Mouse (Mus musculus) midbrain, embryonic 11.5 days (tissue): Measurements from ENCODE around the gene Dchs1. TPM values are rescaled to one million over a fixed set of nuclear protein-coding genes. Genes with fewer than 3 reads are reported as not detected.
A peak's percentile ranks its signal among the peaks of the same experiment; 100 is the strongest.
"Not testable (repeated sequence)": the region's sequence is repeated elsewhere in the genome, so short reads cannot be mapped to it uniquely, and the experiment has no call there.

ENCODE experiments used
- ATAC-seq: fragments of 200-750 bp; cut with Nextera tagmentation; 2 replicates; pipeline ENCODE4 v1.8.0; 2017; ENCODE audit warnings: moderate TSS enrichment, moderate library complexity; ENCODE audit not compliant: low FRiP score
- DNase-seq: peaks from one replicate; pipeline ENCODE4 v3.0.0; 2015; ENCODE audit warnings: low spot score; ENCODE audit errors: missing footprints
- H3K27ac ChIP-seq: fragments of 300-500 bp; sonication (generic); 2 replicates; pipeline ENCODE4 v1.5.1; 2014; ENCODE audit warnings: low read depth, low read length
- H3K27me3 ChIP-seq: fragments of 300-500 bp; sonication (generic); 2 replicates; pipeline ENCODE4 v1.6.1; 2014; ENCODE audit warnings: mild to moderate bottlenecking, low read length, moderate library complexity, mixed read lengths; ENCODE audit not compliant: control insufficient read depth, insufficient read depth
- H3K36me3 ChIP-seq: fragments of 300-500 bp; sonication (generic); 2 replicates; pipeline ENCODE4 v1.6.1; 2014; ENCODE audit warnings: mild to moderate bottlenecking, low read length, moderate library complexity, mixed read lengths; ENCODE audit not compliant: control insufficient read depth, insufficient read depth
- H3K4me1 ChIP-seq: fragments of 300-500 bp; sonication (generic); 2 replicates; pipeline ENCODE4 v1.6.1; 2014; ENCODE audit warnings: low read length; ENCODE audit not compliant: control insufficient read depth, insufficient read depth
- H3K4me2 ChIP-seq: fragments of 300-500 bp; sonication (generic); 2 replicates; pipeline ENCODE4 v1.6.1; 2014; ENCODE audit warnings: mild to moderate bottlenecking, moderate library complexity
- H3K4me3 ChIP-seq: fragments of 300-500 bp; sonication (generic); 2 replicates; pipeline ENCODE4 v1.5.1; 2014; ENCODE audit warnings: low read depth, low read length
- H3K9ac ChIP-seq: fragments of 300-500 bp; sonication (generic); 2 replicates; pipeline ENCODE4 v1.6.1; 2014; ENCODE audit warnings: low read length
- H3K9me3 ChIP-seq: fragments of 300-500 bp; sonication (generic); 2 replicates; pipeline ENCODE4 v1.6.1; 2016; ENCODE audit warnings: low read length; ENCODE audit not compliant: control insufficient read depth
- WGBS: fragments of 180-500 bp; shearing (Covaris S2); extraction: QIAGEN DNeasy Blood & Tissue Kit; methylation state at CpG from one replicate; pipeline ENCODE4 v1.1.7; 2014; 5-methylcytosine and 5-hydroxymethylcytosine counted together
- polyA plus RNA-seq: library from polyadenylated mRNA; unstranded; fragments of >200 nt; fragmentation: Nextera tagmentation; extraction: Ambion mirVana; gene quantifications from 2 replicates; pipeline ENCODE4 v1.2.1, GENCODE M21; 2014

Gene Dchs1
- polyA plus RNA-seq, 1 experiment from 2014 or later, result 12.7 TPM

DNA sequence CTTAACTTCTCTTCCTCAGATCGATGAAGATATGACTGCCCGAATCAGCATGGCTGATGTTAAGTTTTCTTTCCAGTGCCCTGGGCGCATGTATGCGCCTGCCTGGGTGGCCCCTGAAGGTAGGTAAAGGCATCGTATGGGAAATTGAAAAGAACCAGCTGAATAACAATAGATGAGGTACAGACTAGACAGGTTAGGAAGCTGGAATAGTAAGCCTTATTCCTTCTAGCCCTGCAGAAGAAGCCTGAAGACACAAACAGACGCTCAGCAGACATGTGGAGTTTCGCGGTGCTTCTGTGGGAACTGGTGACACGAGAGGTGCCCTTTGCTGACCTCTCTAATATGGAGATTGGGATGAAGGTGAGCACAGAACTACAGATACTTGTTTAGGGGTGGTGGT, 45.5 kb downstream of the Dchs1 start:
- no peaks in the 10 kb centered on the region for H3K27me3 ChIP-seq
- H3K27ac ChIP-seq, result no peak overlapping the region
- H3K4me2 ChIP-seq, result no peak overlapping the region
- peaks cover 21% of the 10 kb centered on the region for H3K4me1 ChIP-seq
- H3K4me3 ChIP-seq, result no peak overlapping the region
- no peaks in the 10 kb centered on the region for H3K9me3 ChIP-seq
- H3K9ac ChIP-seq, result no peak overlapping the region
- peaks cover 14% of the 10 kb centered on the region for H3K36me3 ChIP-seq
- DNase-seq, result peak; percentile 70
- WGBS, result 93% methylated on average over 9 of the region's 9 CpGs
- no peak for ATAC-seq

DNA sequence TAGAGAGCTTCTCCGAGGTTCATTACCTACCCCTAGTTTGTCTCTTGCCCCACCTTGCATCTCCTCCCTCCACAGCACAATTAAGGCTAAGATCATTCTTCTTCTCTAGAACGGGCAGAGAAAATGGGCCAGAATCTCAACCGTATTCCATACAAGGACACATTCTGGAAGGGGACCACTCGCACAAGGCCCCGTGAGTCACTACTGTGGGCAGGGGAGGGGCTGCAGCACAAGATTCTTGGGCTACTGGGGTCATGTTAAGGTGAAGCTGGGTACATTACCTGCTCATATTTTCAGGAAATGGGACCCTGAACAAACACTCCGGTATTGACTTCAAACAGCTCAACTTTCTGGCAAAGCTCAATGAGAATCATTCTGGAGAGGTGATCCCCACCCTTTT, 46.6 kb downstream of the Dchs1 start:
- ATAC-seq (no peak), DNase-seq (no peak)
- no peak overlapping the region for H3K9ac ChIP-seq
- peaks cover 21% of the 10 kb centered on the region for H3K4me1 ChIP-seq
- no peak overlapping the region for H3K27ac ChIP-seq
- H3K9me3 ChIP-seq, result no peaks in the 10 kb centered on the region
- 89% methylated on average over 6 of the region's 6 CpGs for WGBS
- no peaks in the 10 kb centered on the region for H3K27me3 ChIP-seq
- H3K4me2 ChIP-seq, result no peak overlapping the region
- H3K4me3 ChIP-seq, result no peak overlapping the region
- H3K36me3 ChIP-seq, result peaks cover 14% of the 10 kb centered on the region

DNA sequence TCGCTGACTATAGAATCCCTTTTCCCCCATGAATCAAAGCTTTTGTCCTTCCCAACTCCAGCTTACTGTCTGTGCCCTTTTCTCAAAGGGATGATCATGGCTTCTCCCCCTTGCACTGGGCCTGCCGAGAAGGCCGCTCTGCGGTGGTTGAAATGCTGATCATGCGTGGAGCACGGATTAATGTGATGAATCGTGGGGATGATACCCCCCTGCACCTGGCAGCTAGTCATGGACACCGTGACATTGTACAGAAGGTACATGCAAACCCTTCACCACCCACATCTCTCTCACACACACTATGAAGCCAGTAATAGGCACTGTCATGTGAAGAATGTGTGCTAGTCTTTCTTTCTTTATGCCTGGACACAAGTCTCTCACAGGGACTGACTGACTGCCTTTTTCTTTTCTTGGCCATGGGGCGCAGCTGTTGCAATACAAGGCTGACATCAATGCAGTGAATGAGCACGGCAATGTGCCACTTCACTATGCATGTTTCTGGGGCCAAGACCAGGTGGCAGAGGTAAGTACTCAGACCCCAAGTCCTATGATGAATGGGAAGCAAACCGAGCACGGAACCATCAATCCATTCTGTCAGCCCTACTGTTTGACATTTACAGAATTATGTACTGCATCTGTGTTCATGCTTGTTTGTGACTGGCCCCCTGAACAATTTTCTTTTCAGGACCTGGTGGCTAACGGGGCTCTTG, 47.2 kb downstream of the Dchs1 start:
- peaks cover 26% of the 10 kb centered on the region for H3K4me1 ChIP-seq
- H3K4me3 ChIP-seq, result no peak overlapping the region
- H3K36me3 ChIP-seq, result peaks cover 14% of the 10 kb centered on the region

DNA sequence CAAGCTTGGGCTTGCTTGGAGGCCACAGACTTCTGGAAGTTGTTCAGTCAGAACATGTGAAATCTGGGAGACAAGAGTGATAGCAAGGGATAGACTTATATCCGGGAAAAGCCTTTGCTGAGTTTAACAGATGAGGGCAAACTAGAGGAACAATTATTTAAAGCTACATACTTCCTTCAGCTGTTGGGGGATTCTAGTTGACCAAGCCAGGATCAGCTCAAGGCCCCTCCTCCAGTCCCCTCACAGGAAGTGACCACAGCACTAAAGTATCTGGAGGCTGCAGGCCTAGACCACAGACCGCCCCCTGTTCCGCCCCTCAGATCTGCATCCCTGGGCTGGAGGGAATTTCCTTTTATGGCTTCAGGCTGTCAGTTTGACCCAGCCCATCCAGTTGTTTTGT, 48.5 kb downstream of the Dchs1 start:
- 25% methylated on average over 3 of the region's 3 CpGs for WGBS
- Histone ChIP-seq H3K27me3 (no peaks in the 10 kb centered on the region), H3K4me1 (peaks cover 22% of the 10 kb centered on the region; the same call in 1 of the 2 replicates), H3K9me3 (no peaks in the 10 kb centered on the region), H3K4me2 (no peak overlapping the region), H3K27ac (no peak overlapping the region), H3K4me3 (no peak overlapping the region), H3K36me3 (peaks cover 19% of the 10 kb centered on the region), H3K9ac (no peak overlapping the region)
- DNase-seq, result peak; percentile 88
- no peak for ATAC-seq

More for the DNA sequence above, 47.2 kb downstream of the Dchs1 start:
- Histone ChIP-seq H3K27me3 (no peaks in the 10 kb centered on the region), H3K9me3 (no peaks in the 10 kb centered on the region), H3K9ac (no peak overlapping the region), H3K27ac (no peak overlapping the region), H3K4me2 (no peak overlapping the region)
- ATAC-seq (no peak), DNase-seq (peak; percentile 73)
- 90% methylated on average over 13 of the region's 13 CpGs for WGBS

DNA sequence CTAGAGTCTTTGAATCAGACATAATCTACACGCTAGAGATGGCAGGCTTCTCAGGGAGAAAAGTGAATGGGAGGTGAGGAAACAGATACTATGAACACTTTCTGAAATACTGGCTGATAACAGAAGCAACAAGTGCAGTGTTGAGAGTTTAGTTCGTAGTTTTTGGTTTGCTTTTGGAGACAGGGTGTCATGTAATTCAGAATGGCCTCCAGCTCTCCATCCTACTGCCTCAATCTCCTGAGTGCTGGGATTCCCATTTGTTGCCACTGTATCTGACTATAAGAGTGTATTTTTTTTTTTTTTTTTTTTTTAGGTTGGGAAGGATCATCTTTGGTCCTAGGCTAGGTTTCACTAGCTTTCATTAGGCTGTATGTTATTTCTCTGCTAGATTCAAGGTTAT, 49.2 kb downstream of the Dchs1 start:
- no peak overlapping the region for H3K4me3 ChIP-seq
- no peak overlapping the region for H3K4me2 ChIP-seq
- H3K4me1 ChIP-seq, result peaks cover 22% of the 10 kb centered on the region; the same call in 1 of the 2 replicates
- WGBS, result 86% methylated on average over 2 of the region's 2 CpGs
- ATAC-seq, result no peak
- no peaks in the 10 kb centered on the region for H3K9me3 ChIP-seq
- peak; percentile 64 for DNase-seq
- peaks cover 26% of the 10 kb centered on the region for H3K36me3 ChIP-seq
- H3K27me3 ChIP-seq, result no peaks in the 10 kb centered on the region
- no peak overlapping the region for H3K9ac ChIP-seq
- H3K27ac ChIP-seq, result no peak overlapping the region

DNA sequence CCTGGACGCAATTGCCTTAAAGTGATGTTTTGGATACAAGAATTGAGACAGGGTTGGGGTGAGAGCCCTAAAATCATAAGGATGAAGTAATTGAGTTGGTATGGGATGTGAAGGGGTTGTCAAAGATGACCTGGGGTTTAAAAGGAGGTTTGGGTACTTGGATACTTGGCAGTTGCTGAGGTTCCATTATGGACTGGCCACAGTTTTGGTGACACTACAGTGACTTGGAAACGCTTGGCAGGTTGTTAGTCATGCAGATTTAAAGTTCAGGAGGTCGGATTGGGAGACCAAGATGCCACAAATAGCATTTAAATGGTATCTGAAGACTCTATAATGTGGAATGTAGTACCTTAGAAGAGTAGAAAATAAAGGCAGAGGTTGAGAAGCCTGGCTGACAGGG, 49.8 kb downstream of the Dchs1 start:
- Histone ChIP-seq H3K9ac (peak overlapping the region; percentile 92; the same call in 1 of the 2 replicates), H3K27me3 (no peaks in the 10 kb centered on the region), H3K36me3 (peaks cover 28% of the 10 kb centered on the region), H3K9me3 (no peaks in the 10 kb centered on the region), H3K4me2 (peak overlapping the region; percentile 82), H3K4me3 (peak overlapping the region; percentile 82), H3K4me1 (peaks cover 22% of the 10 kb centered on the region; the same call in 1 of the 2 replicates), H3K27ac (no peak overlapping the region)
- DNase-seq (peak; percentile 83), ATAC-seq (no peak)
- WGBS, result 29% methylated on average over 3 of the region's 3 CpGs

DNA sequence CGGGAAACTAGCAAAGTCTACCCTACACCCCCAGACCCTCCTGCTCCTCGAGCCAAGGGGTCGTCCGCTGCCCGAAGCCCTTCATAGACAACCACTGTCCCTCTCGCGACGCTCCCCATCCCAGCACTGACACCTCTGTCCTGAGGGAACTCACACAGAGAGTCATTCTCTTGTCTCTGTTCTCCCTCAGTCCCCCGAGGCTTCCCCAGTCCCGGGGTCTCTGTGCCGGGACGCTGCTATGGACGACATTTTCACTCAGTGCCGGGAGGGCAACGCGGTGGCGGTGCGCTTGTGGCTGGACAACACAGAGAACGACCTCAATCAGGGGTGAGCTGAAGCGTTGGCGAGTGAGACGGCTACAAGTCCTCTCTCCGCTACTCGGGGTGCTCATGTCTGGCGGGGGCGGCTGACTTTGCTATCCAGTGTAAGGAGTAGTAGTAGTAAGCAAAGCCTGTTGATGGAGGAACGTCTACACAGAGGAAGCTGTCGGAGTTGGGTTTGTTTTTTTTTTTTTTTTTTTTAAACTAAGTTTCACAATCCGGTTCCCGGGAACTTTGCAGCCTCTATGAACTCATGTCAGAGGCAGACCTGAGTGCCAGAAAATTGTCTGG, 50.4 kb downstream of the Dchs1 start, which contains the start of gene Rrp8:
Gene Rrp8 (minus strand): TSS at position 475 of the 611 bp plus-strand sequence.
- peak within 1 kb of the TSS; percentile 82 for H3K4me3 ChIP-seq
- H3K9me3 ChIP-seq, result no peaks in the 10 kb centered on the region
- peak within 1 kb of the TSS; percentile 92 for H3K9ac ChIP-seq
- H3K4me2 ChIP-seq, result peak within 1 kb of the TSS; percentile 82
- peak within 1 kb of the TSS; percentile 69 for H3K27ac ChIP-seq
- no peaks in the 10 kb centered on the region for H3K27me3 ChIP-seq
- H3K36me3 ChIP-seq, result peaks cover 28% of the 10 kb centered on the region
- under 1% methylated on average over 30 of the region's 30 CpGs for WGBS
- DNase-seq (peak; percentile 97), ATAC-seq (no peak)
- peaks cover 22% of the 10 kb centered on the region; the same call in 1 of the 2 replicates for H3K4me1 ChIP-seq

DNA sequence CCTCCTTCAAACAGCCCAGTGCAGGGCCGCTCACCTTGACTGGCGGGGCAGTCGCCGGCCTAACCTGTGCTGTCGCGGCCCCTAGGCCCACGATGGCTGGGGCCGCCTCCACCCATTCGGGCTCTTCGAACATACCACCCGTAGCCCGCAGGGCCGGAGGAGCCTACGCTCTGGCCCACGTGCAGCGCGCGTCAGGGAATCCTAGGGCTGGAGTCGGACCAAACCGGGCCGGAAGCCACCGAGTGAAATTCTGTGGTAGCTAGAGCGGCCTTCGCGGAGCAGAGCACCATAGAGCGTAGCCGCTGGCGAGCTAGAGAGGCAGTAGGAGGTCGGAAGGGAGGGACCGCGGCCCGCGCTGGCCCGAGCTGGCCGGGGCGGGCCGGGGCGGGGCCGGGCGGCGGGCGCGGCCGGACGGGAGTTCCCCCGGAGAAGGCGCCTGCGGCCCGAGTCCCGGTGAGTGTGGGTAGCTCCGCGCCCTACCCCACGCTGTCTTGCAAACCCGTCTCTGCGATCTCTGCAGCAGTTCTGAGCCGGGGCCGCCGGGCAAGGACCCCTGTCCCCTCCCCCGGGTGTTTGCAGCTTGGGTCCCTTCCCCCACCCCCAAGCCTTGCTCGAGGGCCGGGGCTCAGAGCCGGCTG, 51.1 kb downstream of the Dchs1 start, which contains the start of gene Ilk:
Gene Ilk (plus strand): TSS at position 329 of the 638 bp plus-strand sequence.
- no peaks in the 10 kb centered on the region for H3K27me3 ChIP-seq
- peaks cover 22% of the 10 kb centered on the region; the same call in 1 of the 2 replicates for H3K4me1 ChIP-seq
- DNase-seq, result peak; percentile 97
- WGBS, result under 1% methylated on average over 60 of the region's 62 CpGs
- peak; percentile 98 for ATAC-seq
- peak within 1 kb of the TSS; percentile 82 for H3K4me3 ChIP-seq
- H3K27ac ChIP-seq, result peak within 1 kb of the TSS; percentile 69
- no peaks in the 10 kb centered on the region for H3K9me3 ChIP-seq
- peak within 1 kb of the TSS; percentile 82 for H3K4me2 ChIP-seq
- H3K9ac ChIP-seq, result peak within 1 kb of the TSS; percentile 92
- H3K36me3 ChIP-seq, result peaks cover 24% of the 10 kb centered on the region

DNA sequence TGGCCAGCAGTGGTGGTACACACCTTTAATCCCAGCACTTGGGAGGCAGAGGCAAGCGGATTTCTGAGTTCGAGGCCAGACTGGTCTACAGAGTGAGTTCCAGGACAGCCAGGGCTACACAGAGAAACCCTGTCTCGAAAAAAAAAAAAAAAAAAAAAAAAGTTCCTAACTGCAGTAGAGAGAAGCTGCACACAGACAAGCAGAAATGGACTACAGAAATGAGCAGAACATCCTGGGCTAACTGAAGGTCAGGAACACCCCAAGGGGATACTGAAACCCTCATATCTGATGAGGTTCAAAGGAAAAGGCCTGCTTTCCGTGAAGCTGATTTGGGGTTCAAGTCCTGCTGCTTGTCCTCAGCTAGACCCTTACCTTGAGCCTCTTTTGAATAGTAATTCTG, 52.0 kb downstream of the Dchs1 start:
- not testable (repeated sequence) for H3K27ac ChIP-seq, H3K27me3 ChIP-seq, H3K9me3 ChIP-seq, ATAC-seq, DNase-seq
- H3K36me3 ChIP-seq, result peaks cover 19% of the 10 kb centered on the region
- H3K9ac ChIP-seq, result peak overlapping the region; percentile 92
- peak overlapping the region; percentile 82 for H3K4me3 ChIP-seq
- WGBS, result 61% methylated on average over 4 of the region's 4 CpGs
- H3K4me1 ChIP-seq, result peaks cover 22% of the 10 kb centered on the region; the same call in 1 of the 2 replicates
- peak overlapping the region; percentile 82 for H3K4me2 ChIP-seq
